Mouse (Mus musculus) left cerebral cortex, adult 8-10 months (tissue): ENCODE measurements at regions not wholly inside any gene's neighbourhood (a gene's known extent, or its start where the extent isn't known, plus 50 kb on each side); places are given as distances from the start of the nearest gene placed in this dataset.
A peak's percentile ranks its signal among the peaks of the same experiment; 100 is the strongest.

Experiments
- DNase-seq, 2 experiments: peaks; one replicate each; pipeline ENCODE4 v3.0.0; 2022; ENCODE audit warnings: low spot score in 2 of 2

- no peak for DNase-seq
Observed at GRCm38 (mm10) chr7:66593619-66594018, 95.8 kb downstream of the Asb7 start.

GRCm38 (mm10) chr7:66591594-66592290 is 97.7 kb downstream of the Asb7 start:
- no peak for DNase-seq

- no peak for DNase-seq
Observed at GRCm38 (mm10) chr7:66586511-66586910, 102.9 kb downstream of the Asb7 start.

- no peak for DNase-seq
Observed at GRCm38 (mm10) chr7:66580687-66581151, 108.7 kb downstream of the Asb7 start.

GRCm38 (mm10) chr7:66576261-66576660 is 113.1 kb downstream of the Asb7 start:
- DNase-seq = peak in 1 of 2 experiments; percentile 9

GRCm38 (mm10) chr7:66571451-66571850 is 117.9 kb downstream of the Asb7 start:
- DNase-seq = no peak

- DNase-seq = no peak
Observed at GRCm38 (mm10) chr7:66547694-66548093, 120.4 kb upstream of the Aldh1a3 start.

GRCm38 (mm10) chr7:66545184-66545583 is 117.9 kb upstream of the Aldh1a3 start:
- no peak for DNase-seq

GRCm38 (mm10) chr7:66544352-66545053 is 117.2 kb upstream of the Aldh1a3 start:
- no peak for DNase-seq

GRCm38 (mm10) chr7:66532596-66532995 is 105.3 kb upstream of the Aldh1a3 start:
- no peak for DNase-seq

GRCm38 (mm10) chr7:66532048-66532447 is 104.7 kb upstream of the Aldh1a3 start:
- no peak for DNase-seq

GRCm38 (mm10) chr7:66531111-66531510 is 103.8 kb upstream of the Aldh1a3 start:
- DNase-seq = no peak

GRCm38 (mm10) chr7:66528881-66529280 is 101.6 kb upstream of the Aldh1a3 start:
- DNase-seq = no peak

GRCm38 (mm10) chr7:66523959-66524358 is 96.6 kb upstream of the Aldh1a3 start:
- DNase-seq = no peak

GRCm38 (mm10) chr7:66521522-66521921 is 94.2 kb upstream of the Aldh1a3 start:
- DNase-seq = no peak

GRCm38 (mm10) chr7:66516143-66516542 is 88.8 kb upstream of the Aldh1a3 start:
- DNase-seq = no peak

GRCm38 (mm10) chr7:66513411-66513810 is 86.1 kb upstream of the Aldh1a3 start:
- DNase-seq = no peak

- DNase-seq = no peak
Observed at GRCm38 (mm10) chr7:66505734-66506133, 78.4 kb upstream of the Aldh1a3 start.

GRCm38 (mm10) chr7:66504519-66504918 is 77.2 kb upstream of the Aldh1a3 start:
- DNase-seq = no peak

GRCm38 (mm10) chr7:66501425-66501824 is 74.1 kb upstream of the Aldh1a3 start:
- no peak for DNase-seq

- no peak for DNase-seq
Observed at GRCm38 (mm10) chr7:66497480-66497879, 70.2 kb upstream of the Aldh1a3 start.

- DNase-seq = no peak
Observed at GRCm38 (mm10) chr7:66493216-66493885, 66.0 kb upstream of the Aldh1a3 start.
